Mouse (Mus musculus): ENCODE measurements around the gene Tcf3.

The Tcf3 gene

GRCm38 (mm10) chr10:80436276-80436675 lies 2.8 kb upstream of the Tcf3 start:
- DNase-seq, result peak; percentile 55

GRCm38 (mm10) chr10:80435764-80436163 lies 2.3 kb upstream of the Tcf3 start:
- DNase-seq, result peak; percentile 51

- DNase-seq, result peak; percentile 70
Observed at GRCm38 (mm10) chr10:80434823-80435222, 1.4 kb upstream of the Tcf3 start.

- no peak for DNase-seq
Observed at GRCm38 (mm10) chr10:80434233-80434592, 766 bp upstream of the Tcf3 start.

- DNase-seq, result peak; percentile 76
Observed at GRCm38 (mm10) chr10:80432936-80433512, 423 bp downstream of the Tcf3 start.

- DNase-seq, result no peak
Observed at GRCm38 (mm10) chr10:80432387-80432785, 1.1 kb downstream of the Tcf3 start.

GRCm38 (mm10) chr10:80431570-80432386 lies 1.7 kb downstream of the Tcf3 start:
- DNase-seq, result peak; percentile 65

GRCm38 (mm10) chr10:80430375-80430980 lies 3.0 kb downstream of the Tcf3 start:
- peak; percentile 38 for DNase-seq

- no peak for DNase-seq
Observed at GRCm38 (mm10) chr10:80429800-80430199, 3.6 kb downstream of the Tcf3 start.

- DNase-seq, result no peak
Observed at GRCm38 (mm10) chr10:80425041-80425440, 8.4 kb downstream of the Tcf3 start.

GRCm38 (mm10) chr10:80423562-80423961 lies 9.9 kb downstream of the Tcf3 start:
- DNase-seq, result peak; percentile 29

GRCm38 (mm10) chr10:80421651-80422472 lies 11.6 kb downstream of the Tcf3 start:
- DNase-seq, result peak; percentile 32

- no peak for DNase-seq
Observed at GRCm38 (mm10) chr10:80421208-80421607, 12.2 kb downstream of the Tcf3 start.

GRCm38 (mm10) chr10:80420729-80421128 lies 12.7 kb downstream of the Tcf3 start:
- DNase-seq, result no peak

- DNase-seq, result peak; percentile 76
Observed at GRCm38 (mm10) chr10:80419419-80419818, 14.0 kb downstream of the Tcf3 start.

- peak; percentile 91 for DNase-seq
Observed at GRCm38 (mm10) chr10:80418311-80418710, 15.1 kb downstream of the Tcf3 start.

- no peak for DNase-seq
Observed at GRCm38 (mm10) chr10:80417841-80418240, 15.6 kb downstream of the Tcf3 start.

- DNase-seq, result no peak
Observed at GRCm38 (mm10) chr10:80417371-80417770, 16.1 kb downstream of the Tcf3 start.

GRCm38 (mm10) chr10:80415566-80415965 lies 17.9 kb downstream of the Tcf3 start:
- DNase-seq, result no peak

GRCm38 (mm10) chr10:80412656-80413541 lies 20.5 kb downstream of the Tcf3 start:
- DNase-seq, result peak; percentile 89

GRCm38 (mm10) chr10:80407924-80408323 lies 25.5 kb downstream of the Tcf3 start:
- no peak for DNase-seq
